Mouse (Mus musculus) olfactory bulb, adult 2 months (tissue): ENCODE data around the gene Hnrnpm.

ENCODE experiments used
- CTCF ChIP-seq: fragments of 200-500 bp; IDR thresholded peaks from 2 replicates; pipeline ENCODE4 v1.5.1; 2012; ENCODE audit warnings: low read depth, mild to moderate bottlenecking, low read length, moderate library complexity; ENCODE audit not compliant: insufficient read depth
- POLR2A ChIP-seq: fragments of 200-500 bp; IDR thresholded peaks from 2 replicates; pipeline ENCODE4 v1.6.1; 2012; ENCODE audit warnings: mild to moderate bottlenecking, low read depth, low read length, moderate library complexity; ENCODE audit not compliant: insufficient read depth

DNA sequence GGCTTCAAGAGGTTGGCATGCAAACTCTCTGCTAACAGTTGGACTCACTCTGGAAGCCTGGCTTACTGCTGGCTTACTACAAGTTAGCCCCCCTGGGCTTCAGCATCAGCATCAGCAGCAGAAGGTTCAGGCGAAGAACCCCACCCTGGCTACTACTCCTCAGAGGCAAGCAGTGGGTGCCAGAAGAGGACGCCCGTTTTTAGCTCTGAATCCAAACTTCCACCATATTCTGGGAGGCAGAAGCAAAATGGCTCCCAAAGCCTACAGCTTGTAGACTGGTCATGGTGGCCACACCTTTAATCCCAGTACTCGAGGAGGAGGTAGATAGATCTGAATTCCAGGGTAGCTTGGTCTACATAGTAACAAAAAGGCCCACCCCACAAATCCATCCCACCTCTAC is 42.6 kb downstream of the Hnrnpm start:
- TF ChIP-seq CTCF = no peak
- TF ChIP-seq POLR2A = no peak
